Mouse (Mus musculus): Measurements from ENCODE around the gene Cish.

Cish gene

GRCm38 (mm10) chr9:107313926-107314325 lies 18.1 kb downstream of the Cish start:
- DNase-seq (ENCODE audit: low spot score in 2 of 2), result no peak

GRCm38 (mm10) chr9:107315791-107316190 lies 20.0 kb downstream of the Cish start:
- no peak for DNase-seq (ENCODE audit: low spot score in 2 of 2)

GRCm38 (mm10) chr9:107322461-107323050 lies 26.7 kb downstream of the Cish start:
- DNase-seq (ENCODE audit: low spot score in 2 of 2), result no peak

- DNase-seq (ENCODE audit: low spot score in 2 of 2), result no peak
Observed at GRCm38 (mm10) chr9:107323558-107323957, 27.7 kb downstream of the Cish start.

GRCm38 (mm10) chr9:107324799-107325561 lies 29.2 kb downstream of the Cish start:
- no peak for DNase-seq (ENCODE audit: low spot score in 2 of 2)

GRCm38 (mm10) chr9:107325904-107326303 lies 30.1 kb downstream of the Cish start:
- no peak for DNase-seq (ENCODE audit: low spot score in 2 of 2)

GRCm38 (mm10) chr9:107327879-107328620 lies 32.2 kb downstream of the Cish start:
- no peak for DNase-seq (ENCODE audit: low spot score in 2 of 2)

GRCm38 (mm10) chr9:107330791-107331190 lies 35.0 kb downstream of the Cish start:
- DNase-seq (ENCODE audit: low spot score in 2 of 2), result no peak

- no peak for DNase-seq (ENCODE audit: low spot score in 2 of 2)
Observed at GRCm38 (mm10) chr9:107333686-107334085, 37.9 kb downstream of the Cish start.

GRCm38 (mm10) chr9:107334356-107334755 lies 38.5 kb downstream of the Cish start:
- DNase-seq (ENCODE audit: low spot score in 2 of 2), result no peak

- DNase-seq (ENCODE audit: low spot score in 2 of 2), result no peak
Observed at GRCm38 (mm10) chr9:107335046-107335445, 39.2 kb downstream of the Cish start.

GRCm38 (mm10) chr9:107335909-107336308 lies 40.1 kb downstream of the Cish start:
- DNase-seq (ENCODE audit: low spot score in 2 of 2), result peak; percentile 70 to 84

GRCm38 (mm10) chr9:107336386-107336785 lies 40.6 kb downstream of the Cish start:
- no peak for DNase-seq (ENCODE audit: low spot score in 2 of 2)

- DNase-seq (ENCODE audit: low spot score in 2 of 2), result peak; percentile 57 to 76
Observed at GRCm38 (mm10) chr9:107338172-107338883, 42.5 kb downstream of the Cish start, which contains the start of gene Hemk1. TSS of gene Hemk1 (minus strand) at chr9:107338350.

GRCm38 (mm10) chr9:107340267-107340859 lies 44.5 kb downstream of the Cish start, which contains the start of gene 6430571L13Rik:
TSS of gene 6430571L13Rik (plus strand) at chr9:107340602.
- peak; percentile 65 to 87 for DNase-seq (ENCODE audit: low spot score in 2 of 2)

- no peak for DNase-seq (ENCODE audit: low spot score in 2 of 2)
Observed at GRCm38 (mm10) chr9:107340911-107341645, 45.3 kb downstream of the Cish start.

- DNase-seq (ENCODE audit: low spot score in 2 of 2), result no peak
Observed at GRCm38 (mm10) chr9:107342201-107342709, 46.4 kb downstream of the Cish start.

- no peak for DNase-seq (ENCODE audit: low spot score in 2 of 2)
Observed at GRCm38 (mm10) chr9:107343146-107343943, 47.5 kb downstream of the Cish start.

- no peak for DNase-seq (ENCODE audit: low spot score in 2 of 2)
Observed at GRCm38 (mm10) chr9:107344027-107344426, 48.2 kb downstream of the Cish start.

- DNase-seq (ENCODE audit: low spot score in 2 of 2), result no peak
Observed at GRCm38 (mm10) chr9:107346081-107346480, 50.3 kb downstream of the Cish start.
